Mouse (Mus musculus): ENCODE results near the gene B4galnt4. TPM values are rescaled to one million over a fixed set of nuclear protein-coding genes. Genes with fewer than 3 reads are reported as not detected.
"Not testable (repeated sequence)": the region's sequence is repeated elsewhere in the genome, so short reads cannot be mapped to it uniquely, and the experiment has no call there.

B4galnt4 gene
- total RNA-seq (2021), result 10 to 100 TPM; 79.6 to 84.3 TPM

DNA sequence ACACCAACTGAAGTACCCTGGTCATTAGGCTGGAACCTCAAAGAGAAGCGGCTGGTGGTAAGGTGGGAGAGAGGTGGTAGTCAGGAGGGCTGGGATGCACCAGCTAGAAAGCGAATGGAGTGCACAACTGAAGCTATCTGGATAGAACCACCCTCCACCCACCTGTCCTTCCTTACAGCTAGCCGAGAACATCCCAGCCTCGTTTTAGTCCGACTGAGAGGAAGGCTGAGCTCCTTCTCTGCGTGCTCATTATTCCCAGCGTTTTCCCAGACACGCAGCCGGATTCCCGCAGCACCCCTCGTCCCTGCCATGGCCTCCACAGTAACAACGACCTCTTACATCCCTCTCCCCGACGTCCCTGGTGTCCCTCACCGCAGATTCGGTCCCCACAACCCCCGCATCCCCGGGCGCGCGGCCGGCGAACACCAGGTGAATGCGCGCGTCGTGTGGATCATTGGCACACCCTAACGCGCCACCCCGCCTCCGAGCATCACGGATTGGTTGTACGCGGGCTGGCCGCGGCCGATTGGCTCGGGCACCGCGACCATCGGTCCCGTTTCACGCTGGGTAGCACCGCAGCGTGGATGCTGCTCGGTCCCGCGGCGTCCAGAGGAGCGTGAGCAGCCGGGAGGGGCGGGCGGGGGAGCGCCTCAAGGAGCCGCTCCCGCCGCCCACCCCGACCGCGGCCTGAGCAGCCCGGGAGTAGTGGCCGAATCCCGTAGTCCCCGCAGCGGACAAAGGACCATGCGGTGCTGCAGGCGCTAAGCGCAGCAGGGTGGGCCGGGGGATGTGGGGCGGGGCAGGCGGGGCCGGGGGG is at the start of gene B4galnt4:
TSS of gene B4galnt4 (plus strand) at position 679 of the 817 bp plus-strand sequence.
- DNase-seq (ENCODE audit: low spot score in 2 of 2), result peak; percentile 94 to 97
- intact Hi-C loops (cut with DNase I), result loop anchor here (2.0 kb wide), 1 partner anchor 204 kb away; the partner anchor contains the start of genes Bet1l, Gm45785 and Ric8a

DNA sequence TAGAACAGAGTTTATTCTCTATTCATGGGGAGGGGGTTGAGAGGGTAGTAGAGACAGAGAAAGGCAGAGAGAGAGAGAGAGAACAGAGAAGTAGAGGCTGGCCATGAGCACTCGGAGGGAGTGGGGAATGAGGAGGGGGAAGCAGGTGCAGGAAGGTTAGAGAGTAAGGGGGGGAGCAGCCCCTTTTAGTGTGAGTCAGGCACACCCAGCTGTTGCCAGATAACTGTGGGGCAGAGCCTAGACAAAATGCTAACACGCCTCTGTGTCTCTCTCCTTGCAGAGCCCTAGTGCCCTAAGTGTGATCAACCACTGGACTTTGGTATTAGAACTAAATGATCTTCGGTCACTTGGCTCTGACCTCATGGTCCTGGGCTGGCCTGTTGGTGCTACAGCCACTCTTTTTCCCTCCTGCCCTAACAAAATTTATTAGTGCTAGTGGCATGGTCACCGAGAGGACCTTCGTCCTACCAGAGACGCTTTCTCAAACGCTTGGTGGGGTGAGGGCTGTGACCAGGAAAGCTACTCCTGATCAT is 49.6 kb upstream of the B4galnt4 start:
- intact Hi-C loops (cut with DNase I), result no loop called here
- no peak for DNase-seq (ENCODE audit: low spot score in 2 of 2)

DNA sequence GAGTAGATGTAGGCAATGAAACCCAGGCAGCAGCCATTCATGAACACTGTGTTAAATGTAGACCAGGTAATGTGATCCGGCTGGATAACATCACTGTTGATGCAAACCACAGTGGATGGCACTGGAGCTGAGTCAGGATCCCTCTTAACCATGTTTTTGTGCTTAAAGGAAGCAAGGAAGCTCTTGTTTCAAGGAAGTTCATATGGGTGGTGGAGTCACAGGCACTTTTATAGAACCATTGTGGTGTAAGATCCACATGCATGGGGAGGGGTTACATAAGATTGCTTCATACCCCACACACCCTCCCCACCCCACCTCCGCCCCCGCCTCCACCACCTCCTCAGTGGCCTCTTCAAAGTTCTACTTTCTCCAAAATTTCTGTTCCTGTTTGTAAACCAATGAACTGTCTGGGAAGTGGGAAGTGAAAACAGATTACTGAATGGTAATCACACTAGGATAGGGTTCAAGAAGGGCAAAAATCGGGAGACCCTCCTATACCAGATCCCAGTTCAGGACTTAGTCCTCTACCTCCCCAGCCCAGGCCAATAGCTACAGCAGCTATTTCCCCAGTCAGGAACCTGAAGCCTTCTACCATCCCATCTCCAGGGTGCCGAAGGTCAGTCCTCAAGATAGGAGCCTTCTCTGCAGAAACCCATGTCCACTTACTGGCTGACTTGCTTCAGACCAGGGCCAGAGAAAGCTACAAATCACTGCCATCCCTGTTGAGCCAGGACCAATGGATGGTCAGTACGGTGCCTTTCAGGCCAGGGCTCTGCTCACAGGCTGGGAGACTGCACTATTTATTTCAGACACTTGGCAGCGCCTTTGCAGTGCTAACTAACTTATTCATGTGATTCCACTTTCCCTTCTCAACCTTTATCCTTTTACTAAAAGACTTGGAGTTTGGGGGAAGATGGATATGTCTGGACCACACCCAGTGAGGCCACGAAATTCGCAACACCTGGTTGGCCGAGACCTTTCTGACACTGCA is 43.9 kb upstream of the B4galnt4 start:
- DNase-seq (ENCODE audit: low spot score in 2 of 2), result no peak
- intact Hi-C loops (cut with DNase I), result no loop called here

DNA sequence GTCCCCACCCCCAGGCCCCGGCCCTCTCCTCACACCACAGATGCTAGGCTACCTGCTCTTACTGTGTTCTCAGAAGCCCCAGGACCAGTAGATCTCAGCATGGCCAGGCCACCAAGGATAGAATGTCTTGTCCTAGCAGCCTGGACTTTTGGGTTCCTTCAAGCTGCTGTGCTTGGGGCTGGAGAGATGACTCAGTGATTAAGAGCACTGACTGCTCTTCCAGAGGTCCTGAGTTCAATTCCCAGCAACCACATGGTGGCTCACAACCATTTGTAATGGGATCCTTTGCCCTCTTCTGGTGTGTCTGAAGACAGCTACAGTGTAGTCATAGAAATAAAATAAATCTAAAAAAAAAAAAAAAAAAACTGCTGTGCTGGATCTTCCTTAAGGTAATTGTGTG is 43.1 kb upstream of the B4galnt4 start, which contains the start of gene Ifitm6:
TSS of gene Ifitm6 (minus strand) at position 101 of the 400 bp plus-strand sequence.
- DNase-seq (ENCODE audit: low spot score in 2 of 2); intact Hi-C loops (cut with DNase I): not testable (repeated sequence)

DNA sequence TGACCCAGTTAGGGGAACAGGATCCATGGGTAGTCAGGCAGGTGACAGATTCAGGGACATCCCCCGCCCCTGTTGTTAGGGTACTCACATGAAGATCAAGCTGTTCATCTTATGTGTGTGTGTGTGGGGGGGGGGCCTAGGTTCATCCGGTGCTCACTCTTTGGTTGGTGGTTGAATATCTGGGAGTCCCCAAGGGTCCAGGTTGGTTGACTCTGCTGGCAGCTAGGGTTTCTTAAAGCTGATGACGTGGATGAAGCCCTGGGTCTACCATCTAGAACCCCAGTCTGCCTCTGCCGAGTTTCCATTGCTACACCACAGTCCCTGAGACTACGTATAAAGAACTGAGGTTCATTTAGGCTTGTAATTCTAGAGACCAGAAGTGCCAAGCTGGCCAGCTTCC is 41.9 kb upstream of the B4galnt4 start:
- DNase-seq (ENCODE audit: low spot score in 2 of 2), result no peak
- intact Hi-C loops (cut with DNase I), result no loop called here

DNA sequence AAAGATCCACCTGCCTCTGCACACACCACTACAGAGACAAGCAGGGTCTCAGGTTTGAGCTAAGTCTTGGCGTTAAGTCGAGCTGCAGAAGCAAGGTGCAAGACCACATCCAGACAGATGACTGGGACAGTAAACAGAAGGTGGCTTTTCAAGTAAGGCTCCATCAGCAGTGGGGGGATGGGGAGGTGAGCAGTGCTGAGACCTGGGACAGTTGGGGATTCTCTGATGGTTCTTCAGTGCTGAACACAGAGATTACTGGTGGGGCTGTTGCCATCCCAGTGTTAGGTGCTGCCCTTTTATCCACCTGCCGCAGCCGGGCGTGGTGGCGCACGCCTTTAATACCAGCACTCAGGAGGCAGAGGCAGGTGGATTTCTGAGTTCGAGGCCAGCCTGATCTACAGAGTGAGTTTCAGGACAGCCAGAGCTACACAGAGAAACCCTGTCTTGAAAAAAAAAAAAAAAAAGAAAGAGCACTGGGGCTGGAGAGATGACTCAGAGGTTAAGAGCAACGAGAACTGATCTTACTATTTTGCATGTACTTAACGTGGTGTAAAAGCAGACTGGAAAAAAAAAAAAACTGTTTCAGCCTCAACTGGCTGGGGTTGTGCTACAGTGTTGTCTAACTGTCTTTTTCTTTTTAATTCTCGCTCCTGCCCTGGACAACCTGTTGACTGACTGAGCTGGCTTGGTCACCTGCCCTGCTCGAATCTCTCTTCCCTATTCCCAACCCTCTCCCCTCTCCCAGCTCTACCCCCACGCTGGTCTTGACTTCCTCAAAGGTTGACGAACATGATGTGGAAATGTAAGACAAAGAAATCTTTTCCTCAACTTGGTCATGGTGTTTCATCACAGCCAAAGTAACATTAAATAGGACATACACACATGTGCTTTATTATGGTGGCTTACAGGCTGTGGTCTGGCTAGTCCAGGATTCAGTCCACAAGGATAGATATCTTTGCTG is 39.1 kb upstream of the B4galnt4 start:
- intact Hi-C loops (cut with DNase I), result no loop called here
- no peak for DNase-seq (ENCODE audit: low spot score in 2 of 2)

DNA sequence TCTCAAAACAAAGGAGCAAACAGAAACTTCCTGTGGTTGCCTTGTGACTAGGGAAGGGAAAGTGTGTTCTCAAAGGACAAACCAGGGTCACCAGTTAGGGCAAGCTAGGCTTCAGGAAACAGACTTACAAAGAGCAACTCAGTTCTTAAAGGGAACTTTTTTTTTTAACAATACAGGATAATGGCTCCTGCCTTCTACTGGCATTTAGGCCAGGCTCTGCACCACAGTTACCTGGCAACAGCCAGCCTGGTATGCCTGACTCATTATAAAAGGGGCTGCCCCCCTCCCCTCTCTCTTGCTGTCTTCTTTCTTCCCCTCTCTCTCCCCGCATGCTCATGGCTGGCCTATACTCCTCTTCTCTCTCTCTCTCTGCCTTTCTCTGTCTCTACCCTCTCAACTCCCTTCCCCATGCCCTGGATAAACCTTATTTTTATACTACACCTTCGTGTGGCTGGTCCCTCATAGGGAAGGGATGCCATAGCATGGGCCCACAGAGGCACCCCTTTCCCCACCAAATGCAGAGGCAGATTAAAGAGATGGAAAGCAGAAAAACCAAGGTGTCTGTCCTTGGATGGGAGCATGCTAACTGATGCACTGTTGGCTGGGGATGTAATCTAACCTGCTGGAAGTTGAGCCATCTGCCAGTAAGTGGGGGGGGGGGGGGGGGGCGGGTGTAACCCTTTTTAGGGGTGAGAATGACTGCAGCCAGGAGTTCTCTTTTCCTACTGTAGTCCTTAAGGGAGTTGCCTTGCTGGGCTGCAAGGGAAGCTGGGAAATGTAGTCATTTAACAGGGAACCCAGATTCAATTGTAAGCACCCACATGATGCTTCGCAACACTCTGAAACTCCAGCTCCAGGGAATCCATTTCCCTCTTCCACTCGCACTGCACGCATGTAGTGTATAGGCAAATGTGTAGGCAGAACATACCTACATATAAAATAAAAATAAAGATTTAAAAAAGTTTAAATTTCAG is 35.8 kb upstream of the B4galnt4 start:
- intact Hi-C loops (cut with DNase I), result no loop called here
- DNase-seq (ENCODE audit: low spot score in 2 of 2), result no peak

DNA sequence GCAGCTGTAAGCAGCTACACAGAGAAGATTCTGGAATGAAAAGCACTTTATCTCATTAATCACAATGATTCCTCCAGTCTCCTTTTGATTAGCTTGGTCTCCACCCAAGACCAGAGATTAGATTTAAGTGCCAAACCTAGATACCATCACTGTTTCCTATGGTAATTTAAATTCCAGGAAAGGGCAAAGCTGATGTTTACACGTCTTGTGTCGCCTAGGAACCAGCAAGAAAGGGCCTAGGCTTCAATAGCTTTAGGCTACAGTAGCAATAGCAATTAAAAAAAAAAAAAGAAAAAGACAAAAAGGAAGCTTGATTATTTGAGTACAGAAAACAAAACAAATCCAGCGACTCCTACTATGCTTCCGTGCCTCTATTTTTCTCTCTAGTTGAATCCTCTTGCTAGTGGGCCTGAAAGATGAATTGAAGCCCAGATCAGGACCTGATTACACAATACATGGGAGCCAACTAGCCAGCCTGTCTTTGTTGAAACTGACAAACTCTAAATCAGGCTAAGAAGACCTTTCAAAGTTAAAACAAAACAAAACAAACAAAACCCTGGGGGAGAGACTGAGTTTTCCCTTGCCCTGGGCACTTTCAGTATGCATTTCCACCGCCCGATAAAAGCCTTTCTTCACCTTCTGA is 34.7 kb upstream of the B4galnt4 start:
- intact Hi-C loops (cut with DNase I), result no loop called here
- no peak for DNase-seq (ENCODE audit: low spot score in 2 of 2)

DNA sequence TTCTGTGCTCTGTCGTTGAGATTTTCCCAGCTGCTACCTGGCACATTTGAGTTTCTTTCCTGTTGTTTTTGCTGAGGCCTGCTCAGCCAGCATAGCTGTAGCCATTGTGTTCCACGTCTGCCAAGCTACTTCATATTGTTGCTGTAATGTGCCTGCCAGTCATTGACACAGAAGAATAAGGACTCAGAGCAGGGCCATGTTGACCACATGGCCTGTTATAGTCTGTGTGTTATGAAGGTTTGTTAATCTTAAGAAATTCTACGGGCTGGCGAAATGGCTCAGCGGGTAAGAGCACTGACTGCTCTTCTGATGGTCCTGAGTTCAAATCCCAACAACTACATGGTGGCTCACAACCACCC is 34.2 kb upstream of the B4galnt4 start:
- intact Hi-C loops (cut with DNase I), result no loop called here
- no peak for DNase-seq (ENCODE audit: low spot score in 2 of 2)

DNA sequence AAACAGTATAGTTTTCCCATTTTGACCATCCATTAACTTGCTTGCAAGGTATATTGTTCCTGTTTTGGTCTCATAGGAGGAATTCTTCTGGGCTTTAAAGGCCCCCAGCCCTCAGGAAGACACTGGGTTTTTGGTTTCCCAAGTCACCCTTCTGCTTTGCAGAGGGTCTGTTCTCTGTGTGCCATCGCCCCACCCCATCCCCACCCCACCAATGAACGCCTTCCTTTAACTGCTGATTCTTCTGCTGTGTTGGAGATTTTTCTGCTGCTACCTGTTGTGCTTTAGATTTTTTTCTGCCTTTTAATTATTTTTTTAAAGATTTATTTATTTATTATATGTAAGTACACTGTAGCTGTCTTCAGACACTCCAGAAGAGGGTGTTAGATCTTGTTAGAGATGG is 32.1 kb upstream of the B4galnt4 start, which contains the start of gene Gm17387:
TSS of gene Gm17387 (plus strand) at position 301 of the 400 bp plus-strand sequence.
- no peak for DNase-seq (ENCODE audit: low spot score in 2 of 2)
- intact Hi-C loops (cut with DNase I), result no loop called here

DNA sequence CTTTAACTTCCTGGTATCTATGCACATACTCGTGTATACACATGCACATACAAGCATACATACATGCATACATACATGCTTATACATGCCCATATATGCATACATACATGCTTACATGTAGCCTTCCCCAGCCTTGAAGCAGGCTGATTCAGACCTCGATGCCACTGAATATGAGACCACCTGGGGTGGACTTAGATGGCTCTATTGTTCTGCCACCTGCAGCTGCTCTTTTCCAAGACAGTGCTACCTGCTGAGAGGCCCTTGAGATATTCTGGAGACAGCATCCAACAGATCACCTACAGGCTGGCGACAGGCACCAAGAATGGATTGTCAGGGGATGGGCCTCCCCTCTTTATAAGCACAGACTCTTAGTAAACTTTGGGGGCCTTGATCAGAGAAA is 30.5 kb upstream of the B4galnt4 start:
- no peak for DNase-seq (ENCODE audit: low spot score in 2 of 2)
- intact Hi-C loops (cut with DNase I), result no loop called here

DNA sequence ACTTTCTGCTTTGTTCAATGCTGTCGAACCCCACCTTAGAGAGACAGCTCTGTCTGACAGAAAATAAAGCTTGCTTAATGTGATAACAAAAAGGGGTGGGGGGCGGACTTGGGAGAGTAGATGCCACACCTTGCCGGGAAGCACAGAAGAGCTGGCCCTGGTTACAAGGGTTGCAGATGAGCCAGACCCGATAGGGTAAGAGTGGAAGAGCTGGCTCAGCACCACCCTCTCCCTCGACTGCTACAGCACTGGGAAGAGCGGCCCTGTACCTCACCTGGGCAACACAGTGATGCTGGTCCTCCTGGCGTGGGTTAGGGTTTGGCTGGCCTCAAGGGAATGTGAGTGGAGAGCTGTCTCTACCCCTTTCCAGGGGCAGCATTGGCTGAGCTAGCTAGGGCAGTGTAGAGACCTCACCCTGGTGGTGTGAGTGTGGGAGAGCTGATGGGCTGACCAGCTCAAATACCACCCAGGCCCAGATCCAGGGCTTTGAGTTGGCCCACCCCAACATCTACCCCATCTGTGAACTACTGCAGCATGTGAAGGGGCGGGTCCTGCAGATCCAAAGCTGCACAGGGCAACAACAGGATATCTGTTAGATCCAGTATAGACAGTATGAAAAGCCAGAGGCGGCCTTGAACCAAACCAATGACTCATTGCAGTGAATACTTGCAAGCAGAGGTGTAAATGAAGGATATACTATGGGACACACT is 28.3 kb upstream of the B4galnt4 start:
- intact Hi-C loops (cut with DNase I), result no loop called here
- DNase-seq (ENCODE audit: low spot score in 2 of 2), result no peak

DNA sequence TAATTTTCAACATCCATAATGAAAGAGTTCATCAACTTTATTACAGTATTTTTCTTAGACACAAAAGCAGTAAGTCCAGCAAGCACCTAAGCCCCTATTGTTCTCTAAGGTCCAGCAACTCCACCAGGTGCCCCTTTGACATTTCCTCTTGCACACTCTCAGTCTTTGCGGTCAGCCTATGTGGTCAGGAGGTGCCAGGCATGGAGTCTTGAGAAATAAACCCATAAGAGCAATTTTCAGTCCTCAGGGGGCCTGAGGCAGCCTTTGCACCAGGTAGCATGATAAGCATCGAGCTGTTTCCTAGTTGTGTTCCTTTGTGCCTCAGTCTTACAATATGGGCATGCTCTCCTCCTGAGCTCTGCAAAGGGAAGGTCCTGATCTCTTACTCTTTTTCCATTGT is 24.3 kb upstream of the B4galnt4 start:
- intact Hi-C loops (cut with DNase I); DNase-seq (ENCODE audit: low spot score in 2 of 2): not testable (repeated sequence)

DNA sequence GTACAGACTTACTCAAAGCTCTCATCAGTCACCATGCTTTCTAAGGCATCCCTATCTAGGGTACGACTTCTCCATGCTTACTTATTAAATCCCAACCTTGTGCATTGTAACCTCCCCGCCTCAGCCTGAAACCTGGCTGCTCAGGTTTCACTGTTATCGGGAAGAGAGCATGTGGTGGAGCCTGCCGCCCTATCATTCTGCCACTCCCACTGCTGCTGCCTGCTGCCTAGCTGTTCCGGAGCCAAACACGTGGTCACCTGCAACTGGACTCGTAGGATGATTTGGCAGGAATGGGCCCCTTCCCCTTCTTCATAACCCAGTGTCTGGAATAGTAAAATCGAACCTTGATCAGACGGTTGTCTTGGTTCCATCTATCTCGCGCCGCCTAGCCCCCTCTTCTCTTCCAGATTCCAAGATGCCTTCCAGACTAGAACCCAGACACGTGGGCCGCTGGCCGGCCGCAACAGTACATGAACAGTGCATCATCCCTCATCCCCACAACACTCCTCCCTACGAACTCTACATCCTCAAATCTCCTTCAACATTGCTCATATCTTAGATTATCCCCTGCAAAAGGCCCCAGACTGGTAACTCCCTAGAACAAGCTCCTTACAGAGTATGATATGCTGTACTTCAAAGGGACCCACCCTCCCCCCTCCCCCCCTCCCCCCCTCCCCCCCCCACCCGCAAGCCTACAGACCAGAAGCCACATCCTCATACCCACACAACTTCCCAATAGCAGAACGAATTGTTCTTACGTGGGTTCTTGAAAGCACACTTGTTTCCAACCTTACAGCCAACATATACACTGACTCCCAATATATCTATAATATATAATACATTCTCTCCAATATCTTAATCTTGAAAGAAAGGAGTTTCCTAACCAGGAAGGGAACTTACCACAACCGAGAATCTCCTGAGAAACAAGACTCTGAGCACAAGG is 22.5 kb upstream of the B4galnt4 start:
- no peak for DNase-seq (ENCODE audit: low spot score in 2 of 2)
- intact Hi-C loops (cut with DNase I), result no loop called here

DNA sequence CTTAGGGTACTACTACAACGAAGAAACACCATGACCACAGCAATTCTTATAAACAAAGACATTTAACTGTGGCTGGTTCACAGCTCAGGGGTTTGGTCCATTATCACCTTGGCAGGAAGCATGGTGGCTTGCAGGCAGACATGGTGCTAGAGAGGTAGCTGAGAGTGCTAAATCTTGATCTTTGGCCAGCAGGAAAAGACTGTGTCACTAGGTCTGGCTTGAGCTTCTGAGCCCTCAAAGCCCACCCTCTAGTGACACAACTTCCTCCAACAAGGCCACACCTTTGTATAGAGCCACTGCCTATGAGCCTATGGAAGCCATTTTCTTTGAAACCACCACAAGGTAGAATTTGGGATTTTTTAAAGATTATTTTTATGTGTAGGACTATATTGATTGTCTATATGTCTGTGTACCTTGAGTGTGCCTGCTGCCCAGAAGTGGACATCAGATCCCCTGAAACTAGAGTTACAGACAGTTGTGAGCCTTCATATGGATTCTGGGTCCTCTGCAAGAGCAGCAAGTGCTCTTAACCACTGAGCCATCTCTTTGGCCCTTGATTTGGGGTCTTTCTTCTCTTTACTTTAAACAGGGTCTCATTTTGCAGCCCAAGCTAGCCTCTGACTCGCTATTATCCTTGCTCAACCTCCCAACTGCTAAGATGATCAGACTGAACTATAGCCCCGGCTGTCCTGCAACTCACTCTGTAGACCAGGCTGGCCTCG is 21.4 kb upstream of the B4galnt4 start:
- intact Hi-C loops (cut with DNase I), result no loop called here
- no peak for DNase-seq (ENCODE audit: low spot score in 2 of 2)

Measured in left cerebral cortex, postnatal 25 days (tissue).